Mouse (Mus musculus) hematopoietic stem cell, adult 5-6 weeks (primary cell): ENCODE measurements around the gene Olfr1315-ps1. TPM values are rescaled to one million over a fixed set of nuclear protein-coding genes. Genes with fewer than 3 reads are reported as not detected.

Experiments
- ATAC-seq, 2 experiments: fragments of 125-278 bp in 1 of 2; replicated peaks in 1 of 2; 2 replicates each; pipeline ENCODE4 v1.8.0; 2016 to 2017; ENCODE audit warnings: inconsistent platforms in 2 of 2, mild to moderate bottlenecking in 2 of 2, moderate number of reproducible peaks in 2 of 2, low read depth in 1 of 2, moderate TSS enrichment in 1 of 2; ENCODE audit not compliant: low FRiP score in 2 of 2, poor library complexity in 2 of 2, severe bottlenecking in 2 of 2, insufficient read depth in 1 of 2, low TSS enrichment in 1 of 2
- total RNA-seq: library from RNA; stranded (forward); fragments of 172-1452, 232-1000 nt; gene quantifications from 2 replicates; pipeline ENCODE4 v1.2.3, GENCODE M21; 2017

Olfr1315-ps1 gene
- total RNA-seq: not detected in 2 replicates

DNA sequence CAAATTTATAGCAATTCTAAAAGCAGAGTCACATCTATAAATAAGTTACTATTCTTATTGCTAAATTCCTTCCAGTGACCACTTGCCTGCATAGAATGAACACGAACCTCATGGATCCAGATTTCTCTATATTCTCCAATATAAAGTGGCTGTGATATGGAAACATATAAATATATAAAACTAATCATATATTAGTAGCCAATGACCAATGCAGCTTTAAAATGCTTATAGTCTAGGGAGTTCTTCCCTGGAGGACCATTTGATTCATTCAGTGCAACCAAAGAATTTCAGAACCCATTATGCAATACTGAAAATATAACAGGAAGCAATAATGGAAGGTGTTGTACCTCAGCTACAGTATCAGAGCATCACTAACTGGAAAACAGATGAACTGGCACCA lies at the start of gene Olfr1315-ps1:
Gene Olfr1315-ps1 (minus strand): TSS at position 101 of the 400 bp plus-strand sequence.
- ATAC-seq: no peak

- no peak for ATAC-seq
Measured at GRCm38 (mm10) chr2:112153898-112154297, 38.7 kb upstream of the Olfr1315-ps1 start, which contains the start of gene Olfr1318. TSS of gene Olfr1318 (plus strand) at chr2:112154198.

- no peak for ATAC-seq
Measured at GRCm38 (mm10) chr2:112140029-112140428, 24.8 kb upstream of the Olfr1315-ps1 start, which contains the start of gene Olfr1317. TSS of gene Olfr1317 (plus strand) at chr2:112140329.

- ATAC-seq: no peak
Measured at GRCm38 (mm10) chr2:112134877-112135276, 19.6 kb upstream of the Olfr1315-ps1 start, which contains the start of gene Olfr1316. TSS of gene Olfr1316 (minus strand) at chr2:112134977.

GRCm38 (mm10) chr2:112096681-112097080 lies 18.6 kb downstream of the Olfr1315-ps1 start, which contains the start of gene Olfr1314:
TSS of gene Olfr1314 (minus strand) at chr2:112096781.
- ATAC-seq: no peak

DNA sequence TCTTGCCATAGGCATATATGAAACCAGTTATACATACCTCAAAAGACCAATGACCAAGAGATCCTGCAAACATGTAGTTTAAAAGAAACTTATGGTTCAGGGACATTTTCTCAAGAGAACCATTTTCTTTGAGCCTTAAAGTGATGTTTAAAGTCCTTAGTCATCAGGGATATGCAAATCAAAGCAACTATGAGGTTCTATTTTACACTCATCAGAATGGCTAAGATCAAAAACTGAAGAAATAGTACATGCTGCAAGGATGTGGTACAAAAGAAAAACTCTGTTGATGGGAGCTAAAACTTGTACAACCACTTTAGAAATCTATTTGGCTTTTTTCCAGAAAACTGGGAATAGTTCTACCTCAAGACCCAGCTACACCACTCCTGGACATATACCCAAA lies 37.5 kb downstream of the Olfr1315-ps1 start, which contains the start of gene Olfr1313:
Gene Olfr1313 (minus strand): TSS at position 101 of the 400 bp plus-strand sequence.
- ATAC-seq: no peak

Other genes starting within 250 kb of the Olfr1315-ps1 start
- gene Olfr1305, start 238.3 kb downstream of the Olfr1315-ps1 start, total RNA-seq: not detected in 2 replicates
- not detected in 2 replicates for gene Olfr1306, start 199.2 kb downstream of the Olfr1315-ps1 start, total RNA-seq
- not detected in 2 replicates for gene Olfr1307, start 166.0 kb downstream of the Olfr1315-ps1 start, total RNA-seq
- gene Olfr1308, start 150.5 kb downstream of the Olfr1315-ps1 start, total RNA-seq: not detected in 2 replicates
- not detected in 2 replicates for gene Olfr1309, start 125.2 kb downstream of the Olfr1315-ps1 start, total RNA-seq
- gene Olfr1310, start 102.7 kb downstream of the Olfr1315-ps1 start, total RNA-seq: not detected in 2 replicates
- not detected in 2 replicates for gene Olfr1311, start 91.0 kb downstream of the Olfr1315-ps1 start, total RNA-seq
- not detected in 2 replicates for gene Olfr1312, start 65.2 kb downstream of the Olfr1315-ps1 start, total RNA-seq
- gene Olfr1313, start 37.6 kb downstream of the Olfr1315-ps1 start, total RNA-seq: not detected in 2 replicates
- not detected in 2 replicates for gene Olfr1314, start 18.7 kb downstream of the Olfr1315-ps1 start, total RNA-seq
- gene Olfr1316, start 19.5 kb upstream of the Olfr1315-ps1 start, total RNA-seq: not detected in 2 replicates
- gene Olfr1317, start 24.9 kb upstream of the Olfr1315-ps1 start, total RNA-seq: not detected in 2 replicates
- gene Olfr1318, start 38.8 kb upstream of the Olfr1315-ps1 start, total RNA-seq: not detected in 2 replicates
- 7.8 and 22.5 TPM in 2 replicates for gene Lpcat4, start 124.0 kb upstream of the Olfr1315-ps1 start, total RNA-seq
- not detected in 2 replicates for gene Nutm1, start 143.9 kb upstream of the Olfr1315-ps1 start, total RNA-seq
- gene Nop10, start 146.5 kb upstream of the Olfr1315-ps1 start, total RNA-seq: 109 and 165 TPM in 2 replicates
- gene Slc12a6, start 150.4 kb upstream of the Olfr1315-ps1 start, total RNA-seq: 95.7 and 126 TPM in 2 replicates
- gene Gm21985, start 150.9 kb upstream of the Olfr1315-ps1 start, total RNA-seq: not detected in 2 replicates